Mouse (Mus musculus): ENCODE results near the gene Ptk6. TPM values are rescaled to one million over a fixed set of nuclear protein-coding genes. Genes with fewer than 3 reads are reported as not detected.
A peak's percentile ranks its signal among the peaks of the same experiment; 100 is the strongest.

Ptk6 gene
- polyA plus RNA-seq, 1 experiment from 2014 or later: not detected

DNA sequence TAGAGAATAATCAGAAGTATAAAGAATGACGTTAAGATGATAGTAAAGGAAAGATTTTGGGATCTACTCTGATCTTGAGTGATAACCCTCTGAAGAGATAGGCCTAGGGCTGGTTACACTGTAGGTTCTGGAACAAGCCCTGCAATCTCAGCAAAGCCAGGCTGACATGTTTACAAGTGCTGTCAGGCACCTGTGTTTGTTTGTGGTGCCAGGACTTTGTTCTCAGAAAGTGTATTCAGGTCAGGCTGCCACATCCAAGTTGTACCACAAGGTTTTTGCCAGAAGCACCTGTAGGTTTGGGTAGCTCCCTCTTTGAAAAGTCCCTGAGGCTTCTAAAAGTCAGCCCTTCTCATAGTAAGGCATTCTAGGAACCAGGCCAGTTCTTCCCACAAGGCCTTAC is 13.3 kb downstream of the Ptk6 start:
- Histone ChIP-seq H3K27me3 (ENCODE audit: control insufficient read depth, insufficient read depth, low read length) (no peaks in the 10 kb centered on the region), H3K4me2 (no peak overlapping the region), H3K9me3 (replicated peaks; ENCODE audit: control insufficient read depth, low read length) (no peaks in the 10 kb centered on the region), H3K4me3 (ENCODE audit: low read depth, low read length) (no peak overlapping the region), H3K36me3 (ENCODE audit: control insufficient read depth, insufficient read depth, low read length) (no peaks in the 10 kb centered on the region), H3K4me1 (ENCODE audit: control insufficient read depth, insufficient read depth, low read length) (peaks cover 5% of the 10 kb centered on the region), H3K27ac (ENCODE audit: low read depth, low read length) (no peak overlapping the region), H3K9ac (ENCODE audit: low read depth, low read length) (no peak overlapping the region)
- WGBS (ENCODE audit: insufficient replicate concordance): 70% methylated on average over 1 of the region's 1 CpGs
- no peak for ATAC-seq (replicated peaks; ENCODE audit: insufficient number of reproducible peaks, low FRiP score, low TSS enrichment)

GRCm38 (mm10) chr2:181188681-181189080 is 13.9 kb downstream of the Ptk6 start:
- no peak overlapping the region; the same call in 1 of the 2 replicates for H3K4me3 ChIP-seq (ENCODE audit: low read depth, low read length)
- WGBS (ENCODE audit: insufficient replicate concordance): 68% methylated on average over 2 of the region's 2 CpGs
- no peaks in the 10 kb centered on the region for H3K36me3 ChIP-seq (ENCODE audit: control insufficient read depth, insufficient read depth, low read length)
- no peak overlapping the region for H3K27ac ChIP-seq (ENCODE audit: low read depth, low read length)
- H3K4me2 ChIP-seq: peak overlapping the region; percentile 72
- peaks cover 5% of the 10 kb centered on the region for H3K4me1 ChIP-seq (ENCODE audit: control insufficient read depth, insufficient read depth, low read length)
- H3K9me3 ChIP-seq (replicated peaks; ENCODE audit: control insufficient read depth, low read length): no peaks in the 10 kb centered on the region
- H3K27me3 ChIP-seq (ENCODE audit: control insufficient read depth, insufficient read depth, low read length): no peaks in the 10 kb centered on the region
- no peak for ATAC-seq (replicated peaks; ENCODE audit: insufficient number of reproducible peaks, low FRiP score, low TSS enrichment)
- H3K9ac ChIP-seq (ENCODE audit: low read depth, low read length): no peak overlapping the region

GRCm38 (mm10) chr2:181187121-181188000 is 15.2 kb downstream of the Ptk6 start, which contains the start of gene Ppdpf:
Gene Ppdpf, plus strand, starts transcription at chr2:181187247.
- peaks cover 5% of the 10 kb centered on the region for H3K4me1 ChIP-seq (ENCODE audit: control insufficient read depth, insufficient read depth, low read length)
- peak within 1 kb of the TSS; percentile 74 for H3K4me3 ChIP-seq (ENCODE audit: low read depth, low read length)
- H3K9ac ChIP-seq (ENCODE audit: low read depth, low read length): peak within 1 kb of the TSS; percentile 94
- ATAC-seq (replicated peaks; ENCODE audit: insufficient number of reproducible peaks, low FRiP score, low TSS enrichment): peak; percentile 96
- peak within 1 kb of the TSS; percentile 89 for H3K27ac ChIP-seq (ENCODE audit: low read depth, low read length)
- no peaks in the 10 kb centered on the region for H3K36me3 ChIP-seq (ENCODE audit: control insufficient read depth, insufficient read depth, low read length)
- no peaks in the 10 kb centered on the region for H3K9me3 ChIP-seq (replicated peaks; ENCODE audit: control insufficient read depth, low read length)
- peak within 1 kb of the TSS; percentile 72 for H3K4me2 ChIP-seq
- no peaks in the 10 kb centered on the region for H3K27me3 ChIP-seq (ENCODE audit: control insufficient read depth, insufficient read depth, low read length)
- WGBS (ENCODE audit: insufficient replicate concordance): under 1% methylated on average over 63 of the region's 64 CpGs

- peak overlapping the region; percentile 74 for H3K4me3 ChIP-seq (ENCODE audit: low read depth, low read length)
- H3K4me2 ChIP-seq: peak overlapping the region; percentile 72
- H3K4me1 ChIP-seq (ENCODE audit: control insufficient read depth, insufficient read depth, low read length): peaks cover 5% of the 10 kb centered on the region
- under 1% methylated on average over 14 of the region's 14 CpGs for WGBS (ENCODE audit: insufficient replicate concordance)
- peak; percentile 69; the same call in 1 of the 2 replicates for ATAC-seq (replicated peaks; ENCODE audit: insufficient number of reproducible peaks, low FRiP score, low TSS enrichment)
- H3K27ac ChIP-seq (ENCODE audit: low read depth, low read length): peak overlapping the region; percentile 69; the same call in 1 of the 2 replicates
- H3K9me3 ChIP-seq (replicated peaks; ENCODE audit: control insufficient read depth, low read length): no peaks in the 10 kb centered on the region
- H3K36me3 ChIP-seq (ENCODE audit: control insufficient read depth, insufficient read depth, low read length): no peaks in the 10 kb centered on the region
- H3K9ac ChIP-seq (ENCODE audit: low read depth, low read length): peak overlapping the region; percentile 94
- H3K27me3 ChIP-seq (ENCODE audit: control insufficient read depth, insufficient read depth, low read length): no peaks in the 10 kb centered on the region
Observed at GRCm38 (mm10) chr2:181186635-181187034, 16.0 kb downstream of the Ptk6 start.

DNA sequence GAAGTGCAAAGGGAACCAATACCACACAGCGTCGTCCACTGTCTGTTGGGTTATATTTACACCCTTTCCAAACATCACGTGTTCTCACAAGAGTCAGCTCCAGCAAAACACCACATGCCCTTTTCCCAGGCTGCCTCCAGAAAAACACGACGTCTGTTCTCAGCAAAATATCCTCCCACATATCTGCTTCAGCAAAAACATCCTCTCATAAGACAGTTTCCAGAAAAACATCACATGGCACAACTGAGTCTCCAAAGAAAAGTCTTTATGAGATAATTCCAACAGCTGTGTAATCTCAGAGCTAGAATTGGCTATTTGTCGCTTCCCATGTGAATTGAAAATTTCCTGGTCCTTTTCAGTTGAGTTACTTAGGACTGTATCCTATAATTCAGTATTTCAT is 21.7 kb downstream of the Ptk6 start:
- no peak for ATAC-seq (replicated peaks; ENCODE audit: insufficient number of reproducible peaks, low FRiP score, low TSS enrichment)
- no peak overlapping the region for H3K9ac ChIP-seq (ENCODE audit: low read depth, low read length)
- no peaks in the 10 kb centered on the region for H3K4me1 ChIP-seq (ENCODE audit: control insufficient read depth, insufficient read depth, low read length)
- no peak overlapping the region for H3K27ac ChIP-seq (ENCODE audit: low read depth, low read length)
- no peak overlapping the region for H3K4me3 ChIP-seq (ENCODE audit: low read depth, low read length)
- H3K36me3 ChIP-seq (ENCODE audit: control insufficient read depth, insufficient read depth, low read length): no peaks in the 10 kb centered on the region
- no peaks in the 10 kb centered on the region for H3K27me3 ChIP-seq (ENCODE audit: control insufficient read depth, insufficient read depth, low read length)
- 66% methylated on average over 6 of the region's 6 CpGs for WGBS (ENCODE audit: insufficient replicate concordance)
- no peaks in the 10 kb centered on the region for H3K9me3 ChIP-seq (replicated peaks; ENCODE audit: control insufficient read depth, low read length)
- H3K4me2 ChIP-seq: no peak overlapping the region

DNA sequence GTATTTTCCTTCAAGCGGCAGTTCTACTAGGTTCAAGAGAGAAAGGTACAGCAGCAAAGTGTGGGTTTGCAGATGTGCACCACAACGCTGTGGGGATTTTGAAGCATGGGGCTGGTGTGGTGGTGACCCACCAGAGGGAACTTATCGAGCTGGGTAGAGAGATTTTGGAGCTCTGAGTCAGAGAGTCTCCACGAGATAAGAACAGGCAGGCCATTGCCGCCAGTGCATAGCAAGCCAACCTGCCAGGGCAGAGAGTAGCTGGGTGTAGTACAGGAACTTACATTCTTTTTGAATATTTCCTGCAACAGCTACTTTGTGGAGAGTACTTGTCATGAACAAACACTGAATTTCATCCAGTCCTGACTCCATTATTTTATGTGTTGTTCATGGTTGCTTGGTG is 24.1 kb downstream of the Ptk6 start:
- Histone ChIP-seq H3K27me3 (ENCODE audit: control insufficient read depth, insufficient read depth, low read length) (no peaks in the 10 kb centered on the region), H3K9me3 (replicated peaks; ENCODE audit: control insufficient read depth, low read length) (no peaks in the 10 kb centered on the region), H3K4me1 (ENCODE audit: control insufficient read depth, insufficient read depth, low read length) (no peaks in the 10 kb centered on the region), H3K4me2 (no peak overlapping the region), H3K27ac (ENCODE audit: low read depth, low read length) (no peak overlapping the region), H3K36me3 (ENCODE audit: control insufficient read depth, insufficient read depth, low read length) (no peaks in the 10 kb centered on the region), H3K9ac (ENCODE audit: low read depth, low read length) (no peak overlapping the region), H3K4me3 (ENCODE audit: low read depth, low read length) (no peak overlapping the region)
- WGBS (ENCODE audit: insufficient replicate concordance): 66% methylated on average over 5 of the region's 5 CpGs
- ATAC-seq (replicated peaks; ENCODE audit: insufficient number of reproducible peaks, low FRiP score, low TSS enrichment): no peak

DNA sequence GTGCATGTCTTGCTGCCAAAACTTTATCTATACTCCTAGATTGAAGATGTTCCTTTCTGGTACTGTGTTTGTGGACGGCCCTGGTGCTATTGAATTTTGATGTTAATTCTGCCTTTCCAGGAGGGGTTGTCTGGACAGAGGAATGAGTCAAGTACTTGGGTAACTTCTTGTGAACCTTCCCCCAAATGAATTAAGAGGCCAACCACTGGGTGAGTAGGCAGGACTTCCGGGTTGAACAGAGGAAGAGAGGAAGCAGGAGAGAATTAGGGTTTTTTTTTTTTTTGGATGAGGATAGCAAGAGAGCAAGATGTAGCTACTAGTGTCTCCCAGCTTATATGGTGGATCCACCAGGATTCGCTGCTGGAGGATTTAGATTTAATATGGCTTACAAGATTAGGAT is 24.6 kb downstream of the Ptk6 start:
- H3K36me3 ChIP-seq (ENCODE audit: control insufficient read depth, insufficient read depth, low read length): no peaks in the 10 kb centered on the region
- H3K9me3 ChIP-seq (replicated peaks; ENCODE audit: control insufficient read depth, low read length): no peaks in the 10 kb centered on the region
- no peaks in the 10 kb centered on the region for H3K4me1 ChIP-seq (ENCODE audit: control insufficient read depth, insufficient read depth, low read length)
- H3K4me3 ChIP-seq (ENCODE audit: low read depth, low read length): no peak overlapping the region
- H3K27ac ChIP-seq (ENCODE audit: low read depth, low read length): no peak overlapping the region
- WGBS (ENCODE audit: insufficient replicate concordance): 69% methylated on average over 3 of the region's 3 CpGs
- no peaks in the 10 kb centered on the region for H3K27me3 ChIP-seq (ENCODE audit: control insufficient read depth, insufficient read depth, low read length)
- no peak overlapping the region for H3K4me2 ChIP-seq
- H3K9ac ChIP-seq (ENCODE audit: low read depth, low read length): no peak overlapping the region
- ATAC-seq (replicated peaks; ENCODE audit: insufficient number of reproducible peaks, low FRiP score, low TSS enrichment): no peak

DNA sequence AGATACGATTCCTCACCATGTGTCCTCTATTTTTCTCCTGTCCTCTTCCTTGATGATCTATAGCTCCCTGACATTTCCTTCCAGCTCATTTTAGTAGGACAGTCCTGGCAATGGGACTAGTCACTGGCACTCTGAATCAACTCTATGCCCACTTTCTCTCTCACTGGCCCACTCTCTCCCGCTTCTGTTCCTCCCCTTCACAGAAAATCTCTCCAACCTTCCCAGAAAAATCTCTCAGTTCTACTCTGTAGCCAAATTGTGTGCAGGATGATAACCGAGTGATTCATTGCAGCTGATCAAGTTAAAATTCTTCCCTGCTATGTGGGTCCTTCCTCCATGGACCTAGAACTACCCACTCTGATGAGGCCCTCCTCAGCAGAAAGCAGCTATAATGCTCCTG is 27.9 kb downstream of the Ptk6 start:
- H3K27me3 ChIP-seq (ENCODE audit: control insufficient read depth, insufficient read depth, low read length): no peaks in the 10 kb centered on the region
- ATAC-seq (replicated peaks; ENCODE audit: insufficient number of reproducible peaks, low FRiP score, low TSS enrichment): no peak
- 83% methylated on average over 3 of the region's 3 CpGs for WGBS (ENCODE audit: insufficient replicate concordance)
- no peak overlapping the region for H3K4me3 ChIP-seq (ENCODE audit: low read depth, low read length)
- no peaks in the 10 kb centered on the region for H3K4me1 ChIP-seq (ENCODE audit: control insufficient read depth, insufficient read depth, low read length)
- no peaks in the 10 kb centered on the region for H3K9me3 ChIP-seq (replicated peaks; ENCODE audit: control insufficient read depth, low read length)
- no peak overlapping the region for H3K4me2 ChIP-seq
- no peak overlapping the region for H3K9ac ChIP-seq (ENCODE audit: low read depth, low read length)
- no peak overlapping the region for H3K27ac ChIP-seq (ENCODE audit: low read depth, low read length)
- no peaks in the 10 kb centered on the region for H3K36me3 ChIP-seq (ENCODE audit: control insufficient read depth, insufficient read depth, low read length)

- H3K4me3 ChIP-seq (ENCODE audit: low read depth, low read length): no peak overlapping the region
- H3K27ac ChIP-seq (ENCODE audit: low read depth, low read length): no peak overlapping the region
- H3K9me3 ChIP-seq (replicated peaks; ENCODE audit: control insufficient read depth, low read length): no peaks in the 10 kb centered on the region
- H3K9ac ChIP-seq (ENCODE audit: low read depth, low read length): no peak overlapping the region
- no peaks in the 10 kb centered on the region for H3K4me1 ChIP-seq (ENCODE audit: control insufficient read depth, insufficient read depth, low read length)
- WGBS (ENCODE audit: insufficient replicate concordance): 87% methylated on average over 5 of the region's 5 CpGs
- H3K4me2 ChIP-seq: no peak overlapping the region
- no peaks in the 10 kb centered on the region for H3K36me3 ChIP-seq (ENCODE audit: control insufficient read depth, insufficient read depth, low read length)
- H3K27me3 ChIP-seq (ENCODE audit: control insufficient read depth, insufficient read depth, low read length): no peaks in the 10 kb centered on the region
- no peak for ATAC-seq (replicated peaks; ENCODE audit: insufficient number of reproducible peaks, low FRiP score, low TSS enrichment)
Observed at GRCm38 (mm10) chr2:181166469-181166868, 36.1 kb downstream of the Ptk6 start.
